ENCODE assay signal across 11 mouse cellular contexts in the genomic region with DNA sequence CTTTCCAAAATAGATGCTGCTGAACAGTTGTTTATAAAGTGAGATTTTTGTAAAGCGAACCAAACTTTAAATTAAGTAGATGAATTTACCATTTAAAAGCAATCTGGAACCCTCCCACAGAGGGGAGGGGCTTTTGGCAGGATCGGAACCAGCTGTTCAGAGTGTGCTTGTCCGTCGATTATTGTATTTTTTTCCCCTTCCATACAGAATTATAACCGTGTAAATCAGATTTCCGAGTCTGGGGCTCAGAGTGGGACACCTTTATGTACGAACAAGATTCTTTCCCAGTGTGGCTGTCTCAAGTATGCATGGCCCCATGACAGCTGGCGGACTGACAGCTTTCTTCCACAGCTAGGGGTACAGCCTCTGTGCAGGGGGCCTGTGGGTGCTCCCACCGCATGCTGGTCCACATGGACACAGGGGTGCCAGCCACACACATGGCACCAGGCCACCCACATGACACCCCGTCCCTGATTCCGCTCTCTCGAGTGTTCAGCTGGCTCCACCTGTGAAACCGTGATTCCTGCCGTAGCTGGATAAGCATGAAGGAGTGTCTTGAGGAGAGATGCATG. TPM values are rescaled to one million over a fixed set of nuclear protein-coding genes. Genes with fewer than 3 reads are reported as not detected.
DNase-seq lines count a peak whose midpoint lies in the region; ATAC-seq and TF ChIP-seq lines count a peak whose summit lies in the region.
"Had no signal": no experiment of that assay in that cellular context is flagged by ENCODE, and none has a peak within 500 bp of the region (broad histone marks: within the 10 kb centered on the region; RNA-seq: fewer than 3 reads in every experiment).

No protein-coding gene starts in this region.

- H3K4me2 ChIP-seq in heart, embryonic 16.5 days (ENCODE audit: low read depth, low read length) = no peak overlapping the region
- no peak overlapping the region for H3K4me2 ChIP-seq in heart, embryonic 11.5 days
- H3K4me2 ChIP-seq in lung, embryonic 16.5 days (ENCODE audit: low read depth, low read length) = no peak overlapping the region
- H3K4me2 ChIP-seq in embryonic facial prominence, embryonic 15.5 days (replicated peaks) = peak overlapping the region; percentile 24; the same call in 1 of the 2 replicates
- H3K4me2 ChIP-seq: hindbrain, embryonic 15.5 days had no signal

- H3K4me3 ChIP-seq in heart, embryonic 16.5 days (ENCODE audit: low read length) = no peak overlapping the region
- H3K4me3 ChIP-seq in heart, embryonic 11.5 days (ENCODE audit: low read depth, low read length) = no peak overlapping the region
- H3K4me3 ChIP-seq in lung, embryonic 16.5 days (ENCODE audit: low read length) = no peak overlapping the region
- no peak overlapping the region for H3K4me3 ChIP-seq in lung, adult 2 months (replicated peaks; ENCODE audit: extremely low read depth, low read depth, low read length)
- no peak overlapping the region for H3K4me3 ChIP-seq in embryonic facial prominence, embryonic 15.5 days (replicated peaks)
- H3K4me3 ChIP-seq: hindbrain, embryonic 15.5 days had no signal

- H3K27me3 ChIP-seq in heart, embryonic 16.5 days (ENCODE audit: control insufficient read depth, insufficient read depth, low read length) = no peaks in the 10 kb centered on the region
- H3K27me3 ChIP-seq in heart, embryonic 11.5 days (ENCODE audit: control insufficient read depth, insufficient read depth, low read length) = no peaks in the 10 kb centered on the region
- no peaks in the 10 kb centered on the region for H3K27me3 ChIP-seq in lung, embryonic 16.5 days (ENCODE audit: control insufficient read depth, insufficient read depth, low read depth, low read length)
- no peaks in the 10 kb centered on the region for H3K27me3 ChIP-seq in embryonic facial prominence, embryonic 15.5 days
- H3K27me3 ChIP-seq: hindbrain, embryonic 15.5 days had no signal

- H3K27ac ChIP-seq in heart, embryonic 16.5 days (ENCODE audit: low read length) = peak overlapping the region; percentile 17; the same call in 1 of the 2 replicates
- no peak overlapping the region for H3K27ac ChIP-seq in heart, embryonic 11.5 days (ENCODE audit: low read depth, low read length)
- H3K27ac ChIP-seq in lung, embryonic 16.5 days (ENCODE audit: low read length) = peak overlapping the region; percentile 90
- H3K27ac ChIP-seq in embryonic facial prominence, embryonic 15.5 days (replicated peaks) = peak overlapping the region; percentile 78
- H3K27ac ChIP-seq: hindbrain, embryonic 15.5 days; macrophage had no signal

- no peak for TF ChIP-seq CTCF in lung, adult 2 months (IDR thresholded peaks at IDR 0.05; ENCODE audit: insufficient read depth, low read length)

- WGBS in heart, embryonic 16.5 days = 72% methylated on average over 14 of the region's 14 CpGs
- 80% methylated on average over 14 of the region's 14 CpGs for WGBS in heart, embryonic 11.5 days (ENCODE audit: insufficient replicate concordance)
- 53% methylated on average over 14 of the region's 14 CpGs for WGBS in lung, embryonic 16.5 days
- WGBS in lung, adult 2 months = 70% methylated on average over 14 of the region's 14 CpGs
- 35% methylated on average over 14 of the region's 14 CpGs for WGBS in embryonic facial prominence, embryonic 15.5 days

- TF ChIP-seq POLR2A in lung, adult 2 months (IDR thresholded peaks at IDR 0.05; ENCODE audit: borderline replicate concordance, extremely low read depth, low read depth, low read length) = no peak

- ATAC-seq in heart, embryonic 16.5 days (replicated peaks; ENCODE audit: extremely low read depth, insufficient read depth, low FRiP score) = no peak
- ATAC-seq in heart, embryonic 11.5 days (replicated peaks; ENCODE audit: insufficient number of reproducible peaks, low FRiP score, low TSS enrichment) = no peak
- no peak; the same call in 1 of the 2 replicates for ATAC-seq in lung, embryonic 16.5 days (ENCODE audit: low read depth)
- ATAC-seq in embryonic facial prominence, embryonic 15.5 days (ENCODE audit: insufficient number of reproducible peaks, low FRiP score, low TSS enrichment, low read depth) = peak; percentile 71
- no peak for ATAC-seq in activated CD4-positive, CD25-positive, alpha-beta regulatory T cell, adult 4 months

- H3K9me3 ChIP-seq in heart, embryonic 16.5 days (replicated peaks; ENCODE audit: control insufficient read depth, low read length) = no peaks in the 10 kb centered on the region
- H3K9me3 ChIP-seq in heart, embryonic 11.5 days (replicated peaks; ENCODE audit: control insufficient read depth, low read length) = 0 out of 2 replicates have a peak, but pooled peaks cover 2% of the 10 kb centered on the region
- no peaks in the 10 kb centered on the region for H3K9me3 ChIP-seq in lung, embryonic 16.5 days (ENCODE audit: control insufficient read depth, low read length)
- no peaks in the 10 kb centered on the region for H3K9me3 ChIP-seq in embryonic facial prominence, embryonic 15.5 days (replicated peaks)
- H3K9me3 ChIP-seq: hindbrain, embryonic 15.5 days had no signal

- H3K36me3 ChIP-seq in heart, embryonic 16.5 days (ENCODE audit: control insufficient read depth, insufficient read depth) = no peaks in the 10 kb centered on the region
- no peaks in the 10 kb centered on the region for H3K36me3 ChIP-seq in heart, embryonic 11.5 days (ENCODE audit: control insufficient read depth, insufficient read depth, low read length)
- H3K36me3 ChIP-seq in lung, embryonic 16.5 days (ENCODE audit: control insufficient read depth, insufficient read depth, low read length) = no peaks in the 10 kb centered on the region
- H3K36me3 ChIP-seq in embryonic facial prominence, embryonic 15.5 days = 0 out of 2 replicates have a peak, but pooled peaks cover 4% of the 10 kb centered on the region
- H3K36me3 ChIP-seq: hindbrain, embryonic 15.5 days had no signal

- H3K9ac ChIP-seq in heart, embryonic 16.5 days (ENCODE audit: low read length) = no peak overlapping the region
- no peak overlapping the region for H3K9ac ChIP-seq in heart, embryonic 11.5 days (ENCODE audit: low read depth, low read length)
- no peak overlapping the region for H3K9ac ChIP-seq in lung, embryonic 16.5 days (ENCODE audit: low read length)
- H3K9ac ChIP-seq in embryonic facial prominence, embryonic 15.5 days = no peak overlapping the region
- H3K9ac ChIP-seq: hindbrain, embryonic 15.5 days had no signal

- peaks cover 20% of the 10 kb centered on the region for H3K4me1 ChIP-seq in heart, embryonic 16.5 days (ENCODE audit: control insufficient read depth, insufficient read depth, low read length)
- peaks cover 23% of the 10 kb centered on the region for H3K4me1 ChIP-seq in heart, embryonic 11.5 days (ENCODE audit: control insufficient read depth, insufficient read depth, low read length)
- H3K4me1 ChIP-seq in lung, embryonic 16.5 days (replicated peaks; ENCODE audit: control insufficient read depth, insufficient read depth, low read length) = peaks cover 30% of the 10 kb centered on the region
- H3K4me1 ChIP-seq in lung, adult 2 months (ENCODE audit: control insufficient read depth, insufficient read depth, low read length) = no peaks in the 10 kb centered on the region
- H3K4me1 ChIP-seq in embryonic facial prominence, embryonic 15.5 days = peaks cover 38% of the 10 kb centered on the region

- DNase-seq in lung, adult 2 months = no peak
- DNase-seq in lung, postnatal 4 days = peak; percentile 36 to 68
- DNase-seq in embryo, embryonic 11 days = no peak
- DNase-seq: right cerebral cortex, adult 18-20 months had no signal

RNA-seq across cellular contexts. Expression of a gene that starts 32.5 kb away (rescaled TPM):
- 4.7 and 5.5 TPM in 2 replicates for polyA plus RNA-seq in heart, embryonic 16.5 days (2015; fragmentation: Nextera tagmentation; extraction: Ambion mirVana)
- polyA plus RNA-seq in heart, embryonic 11.5 days (2014; fragmentation: Nextera tagmentation; extraction: Ambion mirVana) = 2.8 and 4.4 TPM in 2 replicates
- 15.4 and 15.9 TPM in 2 replicates for polyA plus RNA-seq in lung, embryonic 16.5 days (2015; fragmentation: Nextera tagmentation; extraction: Ambion mirVana)
- 7.2 and 7.5 TPM in 2 replicates for polyA plus RNA-seq in lung, adult 2 months (2012; rRNA removed)
- polyA plus RNA-seq in embryonic facial prominence, embryonic 15.5 days (2015; fragmentation: Nextera tagmentation; extraction: Ambion mirVana) = 12.7 and 17.4 TPM in 2 replicates
- polyA plus RNA-seq in activated CD4-positive, CD25-positive, alpha-beta regulatory T cell, adult 4 months (2017; shearing (Covaris generic)) = under 1 TPM; 0.14 to 0.21 TPM
- polyA plus RNA-seq: macrophage had no signal

Comparison
In these comparisons a context has a peak if more than half of its experiments do, and no peak if none do; other contexts are left out.
1. DNase-seq: peak in lung, postnatal 4 days (2 of 2); none in lung, adult 2 months (single experiment) and embryo, embryonic 11 days (single experiment).